Mouse (Mus musculus): ENCODE measurements at regions not wholly inside any gene's neighbourhood (a gene's known extent, or its start where the extent isn't known, plus 50 kb on each side); places are given as distances from the start of the nearest gene placed in this dataset.

DNA sequence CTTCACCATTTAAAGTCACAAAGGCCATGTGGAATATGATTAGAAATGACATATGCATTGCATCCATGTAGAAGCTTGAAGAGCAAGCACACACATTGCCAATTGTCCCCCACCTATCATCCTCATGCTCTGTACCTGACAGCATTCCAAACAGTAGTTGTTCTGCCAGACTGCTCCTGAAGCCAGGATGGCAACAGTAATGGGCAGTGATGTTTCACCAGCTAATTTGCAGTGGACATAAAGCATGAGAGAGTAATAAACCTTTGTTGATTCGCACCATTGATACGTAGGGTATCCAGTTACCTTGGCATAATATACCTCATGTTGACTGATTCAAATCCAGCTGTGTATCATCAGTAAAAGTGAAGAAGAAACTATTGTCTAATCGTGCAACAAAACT lies 606.5 kb upstream of the Celf2 start:
- DNase-seq (ENCODE audit: low spot score in 2 of 2): no peak

DNA sequence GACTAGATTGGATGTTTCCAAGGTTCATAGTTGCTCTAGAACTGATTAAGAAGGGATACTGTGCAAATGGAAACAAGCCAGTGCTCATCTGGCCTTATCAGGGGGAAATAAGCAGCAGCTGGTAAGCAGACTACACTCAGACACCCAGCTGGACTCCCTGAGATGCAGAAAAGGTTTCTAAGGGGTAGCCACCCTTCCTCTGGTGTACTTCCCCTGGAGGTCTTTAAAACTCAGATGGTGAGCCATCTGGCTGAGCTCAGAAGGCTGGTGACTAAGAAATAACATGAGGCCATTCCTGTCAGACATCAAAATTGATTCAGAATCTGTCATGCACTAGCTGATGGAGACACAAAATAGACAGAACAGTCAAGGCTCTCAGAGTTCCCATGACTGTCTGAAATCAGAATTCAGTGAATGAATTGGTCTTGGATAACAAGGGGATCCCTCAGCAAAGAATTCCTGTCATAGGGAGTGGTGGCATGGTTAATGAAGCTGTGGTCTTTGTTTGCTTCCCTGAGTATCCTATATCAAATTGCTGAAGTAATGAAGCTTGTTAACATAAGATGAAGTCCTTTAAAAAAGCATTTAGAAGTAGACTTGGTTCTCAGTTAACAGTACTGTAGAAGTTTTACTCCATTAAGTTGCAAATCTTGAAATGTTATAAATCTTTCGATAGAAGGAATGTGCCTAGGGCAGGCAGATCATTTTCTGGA lies 603.2 kb upstream of the Celf2 start:
- peak in 1 of 2 experiments; percentile 22 for DNase-seq (ENCODE audit: low spot score in 2 of 2)

DNA sequence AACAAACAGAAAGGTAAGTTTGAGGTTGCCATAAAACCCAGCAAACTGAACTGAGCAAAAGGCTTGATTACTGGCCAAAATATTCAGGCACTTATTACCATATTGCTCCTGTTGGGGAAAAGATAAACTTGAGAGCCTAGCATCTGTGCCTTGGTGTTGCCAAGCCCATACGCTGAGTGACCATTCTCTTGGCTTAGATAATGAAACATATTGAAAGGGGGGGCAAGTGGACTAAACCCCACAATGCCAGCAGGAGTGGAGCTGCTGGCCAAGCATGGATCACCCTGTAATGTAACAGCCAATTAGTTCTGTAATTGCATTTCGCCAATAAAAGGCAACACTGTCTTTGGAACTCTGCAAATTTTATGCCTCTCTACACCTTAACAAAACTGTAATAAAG lies 584.8 kb upstream of the Celf2 start:
- peak in 1 of 2 experiments; percentile 15 for DNase-seq (ENCODE audit: low spot score in 2 of 2)

DNA sequence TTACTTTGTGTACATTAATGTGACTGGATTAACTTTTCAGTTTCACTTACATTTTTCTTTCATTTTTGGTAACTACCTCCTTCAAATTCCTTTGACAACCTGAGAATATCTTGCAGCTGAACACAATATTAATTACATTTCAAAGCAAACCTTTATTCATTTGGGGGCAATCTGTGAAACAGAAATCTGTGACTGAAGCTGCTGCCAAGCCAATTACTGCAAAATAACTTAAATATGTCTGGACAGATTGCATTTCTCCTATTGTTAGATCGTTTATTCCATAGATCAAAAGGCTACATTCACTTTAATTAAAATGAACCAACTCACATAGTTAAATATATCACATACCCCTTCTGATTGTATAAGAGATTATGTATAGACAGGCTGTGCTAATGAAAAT lies 558.5 kb upstream of the Celf2 start:
- DNase-seq (ENCODE audit: low spot score in 2 of 2): no peak

DNA sequence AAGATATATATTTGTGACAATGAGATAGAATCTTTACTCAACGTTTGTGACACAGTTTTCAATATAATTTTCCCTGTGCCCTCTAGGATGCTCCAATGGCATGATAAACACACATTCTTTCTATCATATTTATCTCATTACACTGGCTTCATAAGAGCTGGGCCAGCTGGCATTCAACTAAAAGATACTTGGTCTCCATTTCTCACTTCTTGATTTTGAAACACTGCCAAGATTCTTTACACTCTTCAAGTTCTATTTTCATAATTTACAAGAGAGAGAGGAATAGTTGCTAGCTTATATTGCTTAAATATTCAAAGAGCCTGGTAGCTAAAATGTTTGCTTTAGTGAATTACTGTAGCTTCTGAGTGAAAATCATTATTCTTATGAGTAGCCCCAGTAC lies 552.3 kb upstream of the Celf2 start:
- DNase-seq (ENCODE audit: low spot score in 2 of 2): no peak

DNA sequence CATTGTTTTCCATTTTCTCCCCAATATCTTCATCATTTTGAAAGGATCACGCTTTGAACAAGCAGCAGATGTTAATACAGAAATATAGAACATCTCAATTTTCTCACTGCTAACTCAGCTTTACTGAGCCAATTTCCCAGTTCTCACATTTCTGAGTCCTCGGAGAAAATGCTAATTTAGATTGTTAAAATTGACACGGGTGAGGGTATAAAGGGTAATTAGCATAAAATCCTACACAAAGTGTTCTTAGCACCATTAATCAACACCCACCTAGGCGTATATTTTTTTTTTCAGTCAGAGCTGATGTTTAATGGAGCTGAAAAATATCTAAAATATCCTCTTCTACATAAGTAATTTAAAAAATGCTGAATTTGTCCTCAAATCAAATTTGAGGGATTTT lies 519.8 kb upstream of the Celf2 start:
- DNase-seq (ENCODE audit: low spot score in 2 of 2): no peak

DNA sequence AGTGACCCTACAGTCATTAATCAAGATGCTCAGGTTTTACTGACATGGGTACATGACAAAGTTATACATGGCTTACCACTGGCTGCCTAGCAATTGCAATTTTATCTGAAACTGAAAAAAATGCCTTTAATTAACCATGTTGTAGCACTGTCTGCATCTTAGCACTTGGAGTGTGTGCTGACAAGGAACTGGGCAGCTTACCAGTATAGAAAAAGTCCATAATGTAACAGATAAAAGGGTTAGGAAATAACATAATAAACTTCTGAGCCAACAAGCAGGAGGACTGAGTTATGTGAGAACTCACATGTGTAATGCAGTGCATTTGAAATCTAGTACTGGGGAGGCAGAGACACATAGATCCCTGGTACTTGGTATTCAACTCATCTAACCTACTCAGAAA lies 518.2 kb upstream of the Celf2 start:
- DNase-seq (ENCODE audit: low spot score in 2 of 2): no peak

DNA sequence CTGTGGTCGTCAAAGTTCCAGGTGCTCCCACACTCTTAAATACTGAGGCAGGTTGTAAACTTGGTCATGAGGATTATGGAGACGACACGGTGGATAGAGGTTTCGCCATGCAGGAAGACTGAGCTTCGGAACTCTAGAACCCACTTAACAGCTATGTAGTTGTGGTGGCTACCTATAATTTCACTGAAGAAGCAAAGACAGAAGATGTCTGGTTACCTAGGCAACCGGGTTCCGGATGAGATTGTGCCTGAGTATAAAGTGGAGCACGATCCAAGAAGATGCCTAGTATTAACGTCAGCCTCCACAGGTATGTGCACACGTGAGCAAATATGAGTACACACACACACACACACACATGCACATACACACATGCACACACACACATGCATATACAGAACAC lies 517.3 kb upstream of the Celf2 start:
- no peak for DNase-seq (ENCODE audit: low spot score in 2 of 2)

DNA sequence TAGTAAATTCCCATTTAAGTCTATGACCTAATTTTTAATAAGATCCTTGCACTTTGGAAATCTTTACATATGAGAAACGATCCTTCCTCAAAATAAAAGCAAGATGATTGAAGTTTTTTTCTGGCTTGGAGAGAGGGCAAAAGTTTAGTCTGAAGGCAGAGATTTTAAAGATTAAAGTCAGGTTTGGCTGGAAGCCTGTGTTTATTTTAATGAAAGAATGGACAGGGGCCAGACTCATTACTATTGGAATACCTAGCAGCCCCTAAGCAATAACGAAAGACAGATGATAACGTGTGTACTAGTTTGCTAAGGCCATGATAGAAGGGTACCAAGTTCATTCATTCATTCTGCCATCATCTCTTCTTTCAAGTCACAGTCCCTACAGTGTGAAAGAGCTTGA lies 513.3 kb upstream of the Celf2 start:
- DNase-seq (ENCODE audit: low spot score in 2 of 2): no peak

DNA sequence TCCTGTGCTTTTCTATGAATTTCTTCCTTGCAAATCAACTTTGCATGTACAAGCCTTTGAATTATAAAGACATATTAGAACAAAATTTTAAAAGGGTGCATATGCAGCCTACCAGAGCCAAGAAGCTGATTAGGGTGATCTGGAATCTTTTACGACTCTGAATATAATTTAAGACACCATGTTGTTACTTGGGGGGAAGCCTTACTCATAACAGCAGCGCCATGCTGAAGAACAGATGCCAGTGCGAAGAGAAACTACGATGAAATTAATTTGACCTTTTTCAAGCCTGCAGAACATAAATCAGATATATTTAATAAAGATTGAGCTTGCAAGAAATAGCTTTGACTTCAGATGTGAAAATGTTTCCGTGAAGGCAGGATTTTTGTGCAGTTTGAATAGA lies 512.7 kb upstream of the Celf2 start:
- DNase-seq (ENCODE audit: low spot score in 2 of 2): no peak

DNA sequence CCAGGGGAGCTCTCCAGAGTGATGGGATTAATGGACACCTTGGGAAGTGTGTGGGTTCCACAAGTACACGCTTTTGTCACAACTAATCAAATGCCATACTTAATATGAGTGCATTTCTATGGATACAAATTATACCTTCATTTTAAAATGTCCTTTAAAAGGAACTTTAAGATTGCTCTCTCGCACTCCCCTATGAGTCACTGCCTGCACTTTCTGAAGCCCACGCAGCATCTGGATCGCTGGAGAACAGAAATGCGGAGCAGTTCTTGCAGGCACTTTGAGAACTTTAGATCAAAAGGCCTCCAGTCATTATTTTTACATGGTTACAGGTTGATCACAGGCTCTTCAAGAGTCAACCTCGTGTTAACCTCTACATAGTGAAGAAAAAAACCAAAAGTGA lies 503.5 kb upstream of the Celf2 start:
- DNase-seq (ENCODE audit: low spot score in 2 of 2): no peak

DNA sequence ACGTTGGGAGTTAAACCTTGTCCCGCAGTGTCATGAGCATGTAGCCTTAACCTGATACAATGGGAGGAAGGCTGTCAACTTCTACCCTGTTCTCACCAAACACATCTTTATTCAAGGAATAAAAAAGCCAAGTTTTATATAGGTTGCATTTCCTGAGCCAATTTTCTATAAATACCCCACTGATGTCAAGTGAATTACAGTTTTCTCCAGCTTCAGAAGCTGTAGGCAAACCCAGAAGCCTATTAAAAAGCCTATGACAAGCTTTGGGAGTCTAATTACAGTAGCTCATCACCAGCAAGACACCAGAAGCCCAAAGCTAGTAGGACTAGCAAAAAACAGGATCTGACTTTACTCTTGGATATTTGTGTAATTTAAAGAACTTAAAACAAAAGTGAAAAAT lies 490.1 kb upstream of the Celf2 start:
- DNase-seq (ENCODE audit: low spot score in 2 of 2): no peak

DNA sequence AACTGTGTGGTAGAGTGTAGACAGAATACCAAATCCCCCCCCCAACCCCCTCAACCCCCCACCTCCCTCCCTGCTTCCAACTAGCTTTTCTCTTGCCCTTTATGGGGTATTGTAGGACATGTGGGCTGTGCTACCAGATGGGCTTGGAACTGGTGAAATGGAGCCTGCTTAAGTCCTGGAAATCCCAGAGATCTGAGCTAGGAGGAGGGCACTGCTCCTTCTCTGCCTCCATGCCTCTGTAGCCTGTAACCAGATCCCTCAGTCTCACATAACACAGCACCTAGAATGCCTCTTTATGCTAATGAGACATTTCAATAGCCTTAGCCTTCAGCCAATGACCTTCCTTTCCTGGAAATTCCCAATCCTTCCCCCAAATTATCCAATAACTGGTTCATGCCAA lies 465.1 kb upstream of the Celf2 start:
- no peak for DNase-seq (ENCODE audit: low spot score in 2 of 2)

DNA sequence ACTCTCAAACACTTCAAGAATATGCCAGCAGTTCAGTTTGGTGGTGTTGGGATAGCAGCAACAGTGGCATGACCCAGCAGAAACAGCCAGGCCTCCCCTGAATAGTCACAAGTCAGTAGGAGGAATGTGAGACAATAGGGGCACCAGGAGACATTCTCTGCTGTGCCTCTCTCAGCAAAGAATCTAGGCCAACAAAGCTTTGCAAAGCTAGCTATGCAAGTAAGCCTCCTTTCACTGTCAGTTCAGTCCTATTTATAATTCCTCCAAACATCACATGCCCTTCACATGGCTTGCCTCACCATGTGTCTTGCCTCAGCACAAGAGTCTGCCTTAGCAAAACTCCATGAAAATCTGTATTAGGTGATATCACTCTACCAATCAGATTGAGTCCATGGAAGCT lies 454.1 kb upstream of the Celf2 start:
- no peak for DNase-seq (ENCODE audit: low spot score in 2 of 2)

DNA sequence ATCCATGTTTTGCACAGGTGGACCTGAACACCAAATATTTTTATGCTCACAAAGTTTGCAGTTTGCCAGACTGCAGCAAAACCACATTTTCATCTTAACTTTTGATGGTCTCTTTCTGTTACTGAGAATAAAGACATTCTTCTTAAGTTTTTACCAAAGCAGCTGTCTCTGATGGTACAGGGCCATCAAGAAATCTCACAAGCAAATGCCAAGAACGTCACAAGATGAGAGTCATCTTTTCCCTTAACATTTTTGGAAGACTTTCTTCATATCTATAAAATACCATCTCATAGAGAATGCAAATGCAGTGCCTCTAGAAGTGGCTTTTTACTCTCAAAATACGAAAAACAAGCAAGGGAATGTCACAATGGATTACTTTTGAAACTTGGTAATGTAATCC lies 444.8 kb upstream of the Celf2 start:
- DNase-seq (ENCODE audit: low spot score in 2 of 2): no peak

DNA sequence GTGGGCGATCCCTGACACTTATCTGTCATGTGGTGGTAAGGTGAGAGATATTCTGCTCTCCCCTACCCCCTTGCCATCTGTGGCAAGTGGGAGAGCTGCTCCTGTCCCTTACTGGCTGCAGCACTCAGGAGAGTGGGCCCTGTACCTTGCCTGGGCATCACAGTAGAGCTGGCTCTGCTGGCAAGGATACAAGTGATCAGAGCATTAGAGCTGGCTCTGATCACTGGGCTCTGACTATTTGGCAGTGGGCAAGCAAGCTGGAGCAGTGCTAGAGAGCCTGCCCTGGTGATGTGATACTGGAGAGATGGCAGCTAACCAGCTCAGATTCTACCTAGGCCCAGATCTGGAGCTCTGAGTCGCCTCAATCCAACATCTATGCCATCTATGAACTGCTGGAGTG lies 443.5 kb upstream of the Celf2 start:
- no peak for DNase-seq (ENCODE audit: low spot score in 2 of 2)

DNA sequence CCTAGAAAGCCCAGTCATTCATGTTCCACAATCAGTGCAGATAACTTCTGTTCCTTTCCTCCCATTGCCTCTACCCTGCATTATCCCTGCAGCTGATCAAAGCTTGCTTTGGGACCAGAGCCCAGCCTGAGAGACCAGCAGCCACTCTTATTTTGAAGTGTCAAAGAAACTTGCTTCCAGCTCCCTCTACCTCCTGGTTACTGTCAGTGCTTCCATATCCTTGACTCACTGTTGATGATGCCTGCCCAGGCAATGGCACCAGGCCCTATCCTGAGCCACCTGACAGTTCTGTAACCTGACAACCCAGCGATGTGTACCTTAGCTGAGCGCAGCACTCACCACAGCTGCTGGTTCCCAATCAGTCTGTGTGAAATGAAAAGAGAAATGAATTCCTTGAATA lies 435.6 kb upstream of the Celf2 start:
- peak; percentile 24 to 43 for DNase-seq (ENCODE audit: low spot score in 2 of 2)

DNA sequence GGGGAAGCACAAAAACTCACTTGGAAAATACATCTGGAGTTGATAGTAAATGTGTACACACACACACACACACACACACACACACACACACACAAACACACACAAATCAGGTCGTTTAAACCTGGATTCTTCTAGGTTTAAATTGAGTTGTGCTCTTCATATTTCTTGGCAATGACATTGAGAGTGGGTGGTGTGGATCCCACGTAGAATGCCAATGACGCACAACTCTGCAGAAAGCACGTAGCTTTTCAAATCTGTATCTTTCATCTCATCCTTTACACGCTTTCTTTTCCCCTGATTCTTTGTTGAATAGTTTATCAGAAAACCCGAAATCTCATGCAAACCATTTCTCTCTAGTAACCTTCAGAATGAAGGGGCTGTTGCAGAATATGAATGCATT lies 424.3 kb upstream of the Celf2 start:
- DNase-seq (ENCODE audit: low spot score in 2 of 2): no peak

DNA sequence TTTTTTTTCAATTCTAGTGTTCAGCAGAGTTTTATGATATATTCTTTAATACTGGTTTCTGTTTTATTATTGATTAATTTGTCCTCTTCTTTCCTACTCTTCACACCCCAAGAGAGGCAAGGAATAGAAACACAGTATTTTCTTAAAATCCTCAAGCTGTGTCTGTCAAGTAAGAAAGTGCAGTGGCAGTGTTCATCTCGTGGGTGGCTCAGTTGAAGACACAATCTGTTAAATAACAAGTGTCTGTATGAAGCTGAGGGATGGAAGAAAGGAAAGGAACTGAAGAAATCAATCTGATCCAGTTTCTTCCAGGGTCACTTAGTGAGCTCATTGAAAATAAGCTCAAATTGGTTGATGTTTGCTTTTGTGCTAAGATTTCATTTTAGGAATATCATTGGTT lies 396.9 kb upstream of the Celf2 start:
- no peak for DNase-seq (ENCODE audit: low spot score in 2 of 2)

DNA sequence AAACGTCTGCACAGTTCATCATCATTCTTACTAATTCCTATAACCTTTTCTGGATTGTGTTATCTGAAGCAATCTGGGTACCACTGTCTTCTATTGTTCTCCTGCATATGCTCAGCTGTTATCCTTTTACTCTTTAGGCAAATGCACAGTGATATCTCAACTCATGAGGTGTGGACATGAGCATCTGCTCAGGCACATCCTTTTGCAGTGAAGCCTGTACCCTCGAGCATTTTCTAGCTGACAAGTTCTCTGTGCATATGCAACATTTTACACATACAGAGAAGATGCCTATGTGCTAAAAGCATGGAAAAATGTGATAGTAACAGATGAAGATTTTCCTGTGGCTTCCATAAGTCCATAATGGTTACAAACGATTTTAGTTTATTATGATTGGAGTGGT lies 384.4 kb upstream of the Celf2 start:
- DNase-seq (ENCODE audit: low spot score in 2 of 2): no peak

All from layer of hippocampus, postnatal 10 days (tissue).